Mouse (Mus musculus) brain, embryonic 18.5 days (tissue): ENCODE data around the gene Lgals2.
"Not testable (repeated sequence)": the region's sequence is repeated elsewhere in the genome, so short reads cannot be mapped to it uniquely, and the experiment has no call there.

Experiments used
- DNase-seq: peaks from one replicate; pipeline ENCODE4 v3.0.0-alpha.2; 2012; ENCODE audit warnings: low read depth, low spot score

The Lgals2 gene

GRCm38 (mm10) chr15:78855303-78855965 is at the start of gene Lgals2:
Lgals2 (minus strand) TSS chr15:78855529.
- no peak for DNase-seq

DNA sequence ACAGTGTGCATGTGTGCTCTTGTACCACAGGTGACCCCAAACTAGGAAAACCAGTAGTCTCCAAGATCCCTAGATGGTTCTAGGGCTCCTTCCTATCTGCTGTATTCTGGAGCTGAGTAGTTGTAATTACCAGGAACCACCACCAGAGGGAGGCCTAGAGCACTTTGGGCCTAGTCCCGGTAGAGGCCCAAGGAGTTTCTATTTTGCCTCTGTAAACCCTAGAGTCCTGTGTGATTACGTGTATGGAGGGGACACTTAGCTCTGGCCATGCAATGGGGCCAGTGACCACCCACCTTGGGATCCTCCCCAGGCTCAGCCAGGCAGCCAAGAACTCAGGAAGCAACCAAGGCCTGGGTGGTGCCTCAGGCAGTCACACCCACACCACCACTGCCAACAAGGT is 47.9 kb upstream of the Lgals2 start:
- DNase-seq = no peak

GRCm38 (mm10) chr15:78901422-78901789 is 46.1 kb upstream of the Lgals2 start:
- DNase-seq = no peak

DNA sequence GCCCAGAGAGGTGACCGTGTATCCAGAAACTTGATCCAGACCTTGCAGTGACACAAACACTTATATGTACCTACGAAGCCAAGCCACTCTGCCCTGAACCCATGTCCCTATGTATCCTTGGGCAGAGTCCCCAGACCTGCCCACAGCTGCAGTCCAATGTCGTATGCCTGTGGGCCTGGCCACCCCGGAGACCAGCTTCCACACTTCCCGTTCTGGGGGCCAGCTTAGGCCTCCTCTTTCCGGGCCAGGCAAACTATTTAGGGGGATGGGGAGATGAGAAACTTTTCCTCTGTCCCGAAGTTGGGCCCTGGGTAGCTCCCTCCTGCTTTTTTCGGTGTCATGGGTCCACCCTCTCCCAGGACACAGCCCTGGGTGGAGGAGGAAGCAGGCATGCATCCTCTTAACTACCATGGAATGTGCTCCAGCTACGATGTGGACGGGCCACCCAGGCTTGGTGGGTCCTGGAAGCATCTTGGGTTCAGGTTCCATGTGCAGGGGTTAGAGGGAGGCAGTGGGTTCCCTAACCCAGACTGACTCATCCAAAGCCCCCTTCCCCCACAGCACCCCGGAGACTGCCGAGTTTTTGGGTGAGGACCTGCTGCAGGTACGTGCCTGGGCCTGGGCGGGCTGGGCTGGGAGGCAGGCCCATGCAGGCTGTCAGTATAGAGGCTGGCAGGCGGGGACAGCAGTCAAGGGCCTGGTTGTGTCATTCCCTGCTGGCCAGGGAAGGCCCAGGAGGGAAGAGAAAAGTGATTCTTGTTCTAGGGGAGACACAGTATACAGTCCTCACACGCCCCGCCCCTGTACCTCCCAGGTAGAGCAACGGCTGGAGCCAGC is 45.5 kb upstream of the Lgals2 start:
- DNase-seq = no peak

DNA sequence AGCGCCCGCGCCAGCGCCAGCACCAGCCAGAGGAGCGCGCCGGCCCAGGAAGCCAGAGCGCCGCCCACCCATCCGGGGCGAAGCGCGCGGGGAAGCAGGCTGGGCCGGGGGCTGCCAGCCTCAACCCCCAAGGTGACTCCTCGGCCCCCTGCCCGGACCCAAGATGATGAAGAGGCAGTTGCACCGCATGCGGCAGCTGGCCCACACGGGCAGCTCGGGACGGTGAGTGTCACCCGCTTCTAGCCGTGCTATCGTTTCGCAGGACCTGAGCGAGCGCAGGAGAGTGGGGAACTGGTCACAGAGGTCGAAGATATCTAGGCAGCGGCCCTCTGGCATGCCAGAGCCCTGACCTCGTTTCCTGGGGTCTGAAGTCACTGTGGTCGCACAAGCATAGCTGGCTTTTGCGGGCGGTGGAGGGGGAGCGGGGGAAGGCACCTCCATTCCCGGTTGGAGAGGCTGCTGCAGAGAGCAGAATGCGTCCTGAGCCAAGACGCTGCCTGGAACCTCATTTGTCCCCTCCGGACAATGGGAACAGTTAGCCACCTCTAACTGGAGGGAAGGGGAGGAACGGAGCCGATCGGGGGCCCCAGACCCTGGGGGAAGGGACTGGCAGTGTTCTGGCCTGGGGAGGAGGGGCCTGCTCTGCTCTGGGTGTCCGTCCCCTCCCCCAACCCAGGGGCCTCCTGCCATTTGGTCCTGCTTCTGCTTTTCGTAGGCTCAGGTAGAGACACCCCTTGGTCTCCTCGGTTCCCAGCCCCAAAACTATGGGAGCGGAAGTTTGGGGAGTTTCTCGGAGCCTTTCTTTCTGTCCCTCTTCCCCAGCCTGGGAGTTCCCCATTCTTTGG is 44.6 kb upstream of the Lgals2 start, which contains the start of gene Sh3bp1:
Sh3bp1 (plus strand) TSS at position 29 of the 845 bp plus-strand sequence.
- DNase-seq = no peak

DNA sequence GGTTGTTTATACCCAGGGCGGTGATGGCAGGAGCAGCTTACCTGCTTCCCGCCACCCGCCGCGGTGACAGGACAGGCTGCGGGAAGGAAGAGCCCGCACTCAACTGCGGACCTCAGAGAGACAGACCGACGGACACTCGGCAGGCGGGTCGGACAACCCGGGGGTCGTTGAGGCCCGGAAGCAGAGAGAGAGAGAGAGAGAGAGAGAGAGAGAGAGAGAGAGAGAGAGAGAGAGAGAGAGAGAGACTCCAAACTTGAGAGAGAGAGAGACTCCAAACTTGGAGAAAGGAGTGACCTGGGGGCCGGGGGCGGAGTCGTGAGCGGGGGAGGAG is 44.0 kb upstream of the Lgals2 start, which contains the start of gene Gm49510:
Gm49510 (plus strand) TSS at position 259 of the 331 bp plus-strand sequence.
- no peak for DNase-seq

DNA sequence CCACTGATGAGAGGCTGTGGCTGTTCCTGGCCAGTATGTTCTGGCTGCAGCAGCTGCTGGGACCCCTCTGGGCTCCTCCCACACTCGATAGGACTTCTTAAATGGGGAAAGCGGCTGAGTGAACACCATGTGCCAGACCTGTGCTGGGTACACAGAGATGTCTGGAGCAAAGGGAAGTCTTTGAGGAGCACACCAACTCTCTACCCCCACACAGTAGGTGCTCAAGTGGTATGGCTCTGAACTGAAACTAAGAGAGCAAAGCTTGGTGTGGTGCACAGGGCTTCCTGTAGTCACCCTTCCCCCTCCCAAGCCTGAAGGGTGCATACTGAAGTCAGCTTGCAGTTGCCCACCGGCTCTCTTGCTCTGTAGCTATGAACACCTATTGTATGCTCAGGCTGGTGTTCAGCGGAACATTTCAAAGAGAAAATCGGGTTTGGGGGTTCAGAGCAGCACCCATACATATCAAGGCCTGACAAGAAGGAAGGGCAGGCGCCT is 43.2 kb upstream of the Lgals2 start:
- no peak for DNase-seq

GRCm38 (mm10) chr15:78897488-78897887 is 42.2 kb upstream of the Lgals2 start:
- DNase-seq = no peak

- DNase-seq = no peak
Observed at GRCm38 (mm10) chr15:78896149-78896548, 40.8 kb upstream of the Lgals2 start.

DNA sequence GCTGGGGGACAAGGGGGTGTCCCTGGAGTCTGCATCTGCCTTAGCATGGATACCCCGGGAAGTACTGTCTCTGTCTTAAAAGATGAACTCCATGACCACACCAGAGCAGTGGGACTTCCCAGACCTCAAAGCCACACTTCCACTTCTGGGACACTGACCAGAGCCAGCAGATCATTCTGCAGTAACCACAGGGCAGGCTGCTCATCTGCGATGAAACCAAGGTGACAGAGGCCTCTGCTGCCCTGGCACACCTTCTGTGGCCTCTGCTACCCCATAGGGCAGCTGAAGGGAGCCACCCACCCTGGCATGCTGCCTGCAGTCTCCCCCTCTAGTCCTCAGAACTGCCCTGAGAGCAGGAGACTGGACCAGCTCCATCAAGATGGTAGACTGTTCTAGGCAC is 40.4 kb upstream of the Lgals2 start:
- DNase-seq = no peak

DNA sequence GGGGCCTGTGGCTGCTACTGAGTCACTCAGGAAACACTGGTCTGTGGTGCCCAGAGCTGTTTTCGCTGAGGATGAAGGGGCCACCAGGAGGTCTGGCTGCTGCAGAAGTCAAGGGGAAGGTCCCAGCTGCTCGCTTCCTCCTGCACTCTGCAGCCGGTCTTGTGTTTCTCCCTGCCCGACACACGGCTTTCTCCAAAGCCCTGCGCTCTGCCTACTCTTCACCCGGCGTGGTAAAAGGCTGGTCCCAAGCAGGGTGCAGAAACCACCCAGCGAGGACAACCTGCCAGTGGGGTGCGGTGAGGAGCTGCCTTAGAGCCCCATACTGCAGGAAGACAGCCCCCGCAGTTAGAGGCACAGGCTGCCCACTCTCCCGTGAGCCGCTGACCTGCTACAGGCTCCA is 39.4 kb upstream of the Lgals2 start:
- no peak for DNase-seq

GRCm38 (mm10) chr15:78892440-78892839 is 37.1 kb upstream of the Lgals2 start:
- DNase-seq = no peak

DNA sequence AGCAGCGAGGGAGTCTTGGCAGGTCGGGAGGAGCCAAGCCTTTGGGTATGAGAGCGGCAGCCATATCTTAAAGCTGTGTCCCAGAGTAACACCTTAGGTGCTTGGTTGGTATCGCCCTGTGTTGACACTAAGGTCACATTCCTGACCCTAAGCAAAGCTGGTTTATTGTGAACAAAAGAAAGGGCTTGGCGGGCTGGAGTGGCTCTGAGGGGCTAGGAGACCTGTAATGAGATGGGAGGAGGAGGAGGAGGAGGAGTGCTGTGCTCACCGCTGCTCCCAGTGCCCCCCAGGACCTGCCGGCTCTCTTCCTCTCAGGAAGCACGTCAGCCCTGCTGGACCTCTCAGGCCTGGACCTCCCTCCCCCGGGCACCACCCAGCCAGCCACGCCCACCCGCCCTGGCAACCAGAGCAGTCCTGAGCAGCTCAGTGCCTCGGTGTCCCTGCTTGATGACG is 34.1 kb upstream of the Lgals2 start:
- no peak for DNase-seq

DNA sequence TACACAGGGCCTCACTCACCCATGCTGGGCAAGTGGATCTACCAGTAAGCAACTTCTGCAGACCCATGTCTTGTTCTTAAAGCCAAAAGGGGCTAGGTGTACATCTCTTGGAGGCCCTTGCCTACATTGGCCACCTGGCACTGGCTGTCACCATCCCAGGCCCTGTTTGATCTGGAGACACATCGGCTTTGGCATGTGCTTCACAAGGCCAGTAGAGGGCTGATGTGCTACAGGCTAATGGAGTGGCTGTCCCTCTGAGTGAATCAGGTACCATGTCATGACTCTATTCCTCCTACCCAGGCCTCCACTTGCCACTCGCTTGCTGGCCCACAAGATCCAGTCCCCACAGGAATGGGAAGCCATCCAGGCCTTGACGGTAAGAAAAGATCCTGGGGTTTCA is 26.5 kb upstream of the Lgals2 start:
- DNase-seq = no peak

- DNase-seq = no peak
Observed at GRCm38 (mm10) chr15:78880432-78880831, 25.1 kb upstream of the Lgals2 start.

GRCm38 (mm10) chr15:78878792-78879516 is 23.6 kb upstream of the Lgals2 start:
- not testable (repeated sequence) for DNase-seq

GRCm38 (mm10) chr15:78877810-78878390 is 22.6 kb upstream of the Lgals2 start:
- DNase-seq = no peak

GRCm38 (mm10) chr15:78876991-78877809 is 21.9 kb upstream of the Lgals2 start, which contains the start of gene Gga1:
Gga1 (plus strand) TSS chr15:78877190.
- peak; percentile 95 for DNase-seq

DNA sequence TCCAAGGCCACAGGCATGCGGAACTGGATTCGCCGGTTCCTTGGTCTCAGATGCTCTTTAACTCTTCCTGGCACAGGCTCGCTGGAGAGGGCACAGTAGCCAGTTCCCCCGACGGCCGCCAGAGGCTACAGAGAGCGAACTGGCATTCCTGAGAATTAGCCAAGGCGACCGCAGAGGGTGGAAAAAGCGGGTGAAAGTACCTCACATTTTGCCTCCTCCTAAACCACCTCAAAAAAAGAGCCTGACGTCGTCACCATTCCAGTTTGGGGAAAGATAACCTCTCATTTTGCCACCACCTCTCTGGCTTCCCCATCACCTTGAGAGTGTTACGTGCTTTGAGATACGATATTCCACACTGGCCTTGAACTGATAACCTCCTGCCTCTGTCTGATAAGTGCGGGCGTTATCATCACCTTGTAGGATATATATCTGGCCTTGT is 20.9 kb upstream of the Lgals2 start:
- no peak for DNase-seq

GRCm38 (mm10) chr15:78875537-78875936 is 20.2 kb upstream of the Lgals2 start:
- no peak for DNase-seq
